Mouse (Mus musculus) G1E (cell line): ENCODE data around the gene Cd247.

Experiments
- CTCF ChIP-seq: IDR thresholded peaks from 2 replicates; pipeline ENCODE4 v1.5.1; 2012; ENCODE audit warnings: low read depth, low read length, inconsistent platforms, mixed read lengths
- GATA1 ChIP-seq: IDR thresholded peaks from 2 replicates; pipeline ENCODE4 v1.6.1; 2012; ENCODE audit warnings: borderline replicate concordance, low read length, inconsistent platforms, mixed read lengths
- GATA2 ChIP-seq: IDR thresholded peaks from 2 replicates; pipeline ENCODE4 v1.6.1; 2012; ENCODE audit warnings: low read depth, low read length, inconsistent platforms, borderline replicate concordance
- POLR2AphosphoS5 ChIP-seq: IDR thresholded peaks from 2 replicates; pipeline ENCODE4 v1.6.1; 2012; ENCODE audit warnings: low read depth, low read length, inconsistent platforms; ENCODE audit not compliant: insufficient replicate concordance
- TAL1 ChIP-seq: conservative IDR thresholded peaks from 2 replicates; pipeline ENCODE4 v1.6.1; 2012; ENCODE audit warnings: low read depth, low read length, inconsistent platforms, mixed read lengths

GRCm38 (mm10) chr1:165921026-165921425 is 132.5 kb downstream of the Cd247 start:
- TF ChIP-seq CTCF (no peak), TAL1 (no peak), POLR2AphosphoS5 (no peak), GATA1 (no peak), GATA2 (no peak)
